Mouse (Mus musculus) CH12.LX (cell line): ENCODE results near the gene Prss54. TPM values are rescaled to one million over a fixed set of nuclear protein-coding genes. Genes with fewer than 3 reads are reported as not detected.

Experiments
- DNase-seq: peaks from one replicate; pipeline ENCODE4 v3.0.0-alpha.2; 2013; ENCODE audit errors: extremely low read depth
- H3K27ac ChIP-seq: 2 replicates; pipeline ENCODE4 v1.5.1; 2012; ENCODE audit warnings: low read depth, mild to moderate bottlenecking, control low read depth, moderate library complexity; ENCODE audit not compliant: insufficient read depth
- H3K27me3 ChIP-seq: replicated peaks from 2 replicates; pipeline ENCODE3; 2012; ENCODE audit warnings: inconsistent platforms
- H3K36me3 ChIP-seq, 2 experiments: replicated peaks in 1 of 2; 2 replicates each; pipeline versions ENCODE3 to v1.6.1; 2012; ENCODE audit warnings: inconsistent platforms in 1 of 2, low read length in 1 of 2, mild to moderate bottlenecking in 1 of 2, mixed read lengths in 1 of 2, moderate library complexity in 1 of 2; ENCODE audit not compliant: control insufficient read depth in 1 of 2, insufficient read depth in 1 of 2
- H3K4me1 ChIP-seq, 2 experiments: 2 replicates each; pipeline ENCODE4 v1.6.1; 2012; ENCODE audit warnings: inconsistent platforms in 1 of 2, moderate library complexity in 1 of 2; ENCODE audit not compliant: insufficient read depth in 2 of 2, control insufficient read depth in 1 of 2
- H3K4me2 ChIP-seq: 2 replicates; pipeline ENCODE4 v1.6.1; 2012; ENCODE audit warnings: low read depth, mild to moderate bottlenecking, control low read depth; ENCODE audit not compliant: poor library complexity, insufficient read depth, severe bottlenecking
- H3K4me3 ChIP-seq, 3 experiments: fragments of 150-350 bp in 1 of 3; sonication (generic) in 1 of 3; replicated peaks in 1 of 3; 2 replicates each; pipeline versions ENCODE3 to v1.5.1; 2011 to 2012; ENCODE audit warnings: low read depth in 2 of 3, low read length in 2 of 3, mild to moderate bottlenecking in 2 of 3, moderate library complexity in 2 of 3, control low read depth in 1 of 3, improper control_type of control experiment in 1 of 3, inconsistent platforms in 1 of 3, mixed read lengths in 1 of 3; ENCODE audit not compliant: poor library complexity in 1 of 3
- H3K79me2 ChIP-seq: replicated peaks from 2 replicates; pipeline ENCODE4 v1.6.1; 2012; ENCODE audit warnings: mild to moderate bottlenecking, moderate library complexity; ENCODE audit not compliant: control insufficient read depth, poor library complexity, insufficient read depth, severe bottlenecking; ENCODE audit errors: extremely low read depth
- H3K9ac ChIP-seq: 2 replicates; pipeline ENCODE4 v1.6.1; 2012; ENCODE audit warnings: low read depth, mild to moderate bottlenecking, control low read depth, moderate library complexity; ENCODE audit not compliant: insufficient read depth
- H3K9me3 ChIP-seq: replicated peaks from 2 replicates; pipeline ENCODE3; 2012; ENCODE audit warnings: low read length, inconsistent platforms, mixed read lengths
- BHLHE40 ChIP-seq: IDR thresholded peaks from 2 replicates; pipeline ENCODE4 v1.6.1; 2011; ENCODE audit warnings: mild to moderate bottlenecking, low read depth, low read length, improper control_type of control experiment
- CHD1 ChIP-seq: IDR thresholded peaks from 2 replicates; pipeline ENCODE4 v1.6.1; 2012; ENCODE audit warnings: low read depth, low read length, improper control_type of control experiment, inconsistent platforms
- CHD2 ChIP-seq: IDR thresholded peaks from 2 replicates; pipeline ENCODE4 v1.6.1; 2011; ENCODE audit warnings: low read length, improper control_type of control experiment
- CTCF ChIP-seq, 2 experiments: IDR thresholded peaks in 1 of 2; conservative IDR thresholded peaks in 1 of 2; 2 replicates each; pipeline ENCODE4 v1.5.1; 2011 to 2012; ENCODE audit warnings: low read depth in 2 of 2, low read length in 2 of 2, improper control_type of control experiment in 1 of 2, inconsistent platforms in 1 of 2, mild to moderate bottlenecking in 1 of 2, moderate library complexity in 1 of 2
- ELF1 ChIP-seq: IDR thresholded peaks from 2 replicates; pipeline ENCODE4 v1.6.1; 2014; ENCODE audit warnings: low read depth, mild to moderate bottlenecking, inconsistent platforms, low read length, improper control_type of control experiment
- EP300 ChIP-seq: IDR thresholded peaks from 2 replicates; pipeline ENCODE4 v1.6.1; 2011; ENCODE audit warnings: low read length, improper control_type of control experiment
- HCFC1 ChIP-seq: IDR thresholded peaks from 2 replicates; pipeline ENCODE4 v1.6.1; 2012; ENCODE audit warnings: low read depth, mild to moderate bottlenecking, inconsistent platforms, low read length, improper control_type of control experiment
- IRF4 ChIP-seq: IDR thresholded peaks from 2 replicates; pipeline ENCODE4 v1.6.1; 2014; ENCODE audit warnings: low read depth, mild to moderate bottlenecking, inconsistent platforms, low read length, improper control_type of control experiment
- JUN ChIP-seq: IDR thresholded peaks from 2 replicates; pipeline ENCODE4 v1.6.1; 2011; ENCODE audit warnings: low read depth, mild to moderate bottlenecking, low read length, improper control_type of control experiment, moderate library complexity; ENCODE audit not compliant: insufficient read depth
- KAT2A ChIP-seq: IDR thresholded peaks from 2 replicates; pipeline ENCODE4 v1.6.1; 2012; ENCODE audit warnings: low read length, improper control_type of control experiment, inconsistent platforms; ENCODE audit not compliant: insufficient replicate concordance
- MEF2A ChIP-seq: IDR thresholded peaks from 2 replicates; pipeline ENCODE4 v1.6.1; 2014; ENCODE audit warnings: low read depth, mild to moderate bottlenecking, inconsistent platforms, low read length, improper control_type of control experiment, borderline replicate concordance
- MYC ChIP-seq: IDR thresholded peaks from 2 replicates; pipeline ENCODE4 v1.6.1; 2011; ENCODE audit warnings: low read depth, mild to moderate bottlenecking, improper control_type of control experiment, low read length
- NELFE ChIP-seq: IDR thresholded peaks from 2 replicates; pipeline ENCODE4 v1.6.1; 2011; ENCODE audit warnings: low read depth, low read length, improper control_type of control experiment
- NRF1 ChIP-seq: IDR thresholded peaks from 2 replicates; pipeline ENCODE4 v1.6.1; 2014; ENCODE audit warnings: low read depth, mild to moderate bottlenecking, inconsistent platforms, low read length, improper control_type of control experiment, moderate library complexity
- PAX5 ChIP-seq: IDR thresholded peaks from 2 replicates; pipeline ENCODE4 v1.6.1; 2012; ENCODE audit warnings: low read length, inconsistent platforms, mixed read lengths
- RAD21 ChIP-seq: IDR thresholded peaks from 2 replicates; pipeline ENCODE4 v1.6.1; 2011; ENCODE audit warnings: low read depth, mild to moderate bottlenecking, low read length, improper control_type of control experiment, moderate library complexity
- RCOR1 ChIP-seq: conservative IDR thresholded peaks from 2 replicates; pipeline ENCODE4 v1.6.1; 2012; ENCODE audit warnings: low read depth, mild to moderate bottlenecking, inconsistent platforms, low read length, improper control_type of control experiment
- SIN3A ChIP-seq: IDR thresholded peaks from 2 replicates; pipeline ENCODE4 v1.6.1; 2012; ENCODE audit warnings: low read length, improper control_type of control experiment, inconsistent platforms
- SMC3 ChIP-seq: IDR thresholded peaks from 2 replicates; pipeline ENCODE4 v1.6.1; 2011; ENCODE audit warnings: low read depth, low read length, improper control_type of control experiment
- TCF12 ChIP-seq: IDR thresholded peaks from 2 replicates; pipeline ENCODE4 v1.6.1; 2014; ENCODE audit warnings: low read depth, mild to moderate bottlenecking, inconsistent platforms, low read length, improper control_type of control experiment
- UBTF ChIP-seq: IDR thresholded peaks from 2 replicates; pipeline ENCODE4 v1.6.1; 2012; ENCODE audit warnings: low read depth, mild to moderate bottlenecking, inconsistent platforms, low read length, improper control_type of control experiment, moderate library complexity
- USF2 ChIP-seq: conservative IDR thresholded peaks from 2 replicates; pipeline ENCODE4 v1.6.1; 2011; ENCODE audit warnings: low read depth, low read length, improper control_type of control experiment
- ZC3H11A ChIP-seq: IDR thresholded peaks from 2 replicates; pipeline ENCODE4 v1.6.1; 2012; ENCODE audit warnings: low read depth, mild to moderate bottlenecking, inconsistent platforms, low read length, improper control_type of control experiment
- ZKSCAN1 ChIP-seq: IDR thresholded peaks from 2 replicates; pipeline ENCODE4 v1.6.1; 2012; ENCODE audit warnings: low read depth, inconsistent platforms, low read length, improper control_type of control experiment, borderline replicate concordance
- ZMIZ1 ChIP-seq: IDR thresholded peaks from 2 replicates; pipeline ENCODE4 v1.6.1; 2012; ENCODE audit warnings: low read depth, mild to moderate bottlenecking, inconsistent platforms, low read length, improper control_type of control experiment
- ZNF384 ChIP-seq: IDR thresholded peaks from 2 replicates; pipeline ENCODE4 v1.6.1; 2012; ENCODE audit warnings: low read depth, low read length, improper control_type of control experiment, inconsistent platforms
- dilution Hi-C: fragments of 300-500 bp; cut with MboI; formaldehyde crosslinking; loops from 2 replicates; pipeline ENCODE4 v1.14.3; 2020; ENCODE audit warnings: low sequenced_read_pairs; ENCODE audit not compliant: extremely low pct_unique_long_range_greater_than_20kb, extremely low pct_ligation_motif_present
- in situ Hi-C: fragments of 300-500 bp; cut with MboI; formaldehyde crosslinking; loops from 3 replicates; pipeline ENCODE4 v1.14.3; 2019; ENCODE audit warnings: low sequenced_read_pairs, low pct_ligation_motif_present, low pct_unique_long_range_greater_than_20kb, mixed read lengths
- polyA plus RNA-seq: library from polyadenylated mRNA; unstranded; fragments of >175 nt; gene quantifications from 2 replicates; pipeline ENCODE4 v1.2.1, GENCODE M21; 2012; ENCODE audit warnings: low read depth; ENCODE audit not compliant: insufficient read length
- total RNA-seq, 2 experiments: library from RNA; depleted of rRNA; stranded (reverse); fragments of 300-350 nt in 1 of 2; fragments of >200 nt in 1 of 2; gene quantifications; 2 replicates each; pipeline ENCODE4 v1.2.3; 2012 to 2014

The Prss54 gene
- total and polyA plus RNA-seq, 3 experiments = not detected

- TF ChIP-seq MEF2A = no peak
- TF ChIP-seq EP300 = no peak
- TF ChIP-seq BHLHE40 = no peak
- TF ChIP-seq CTCF (conservative IDR thresholded peaks at IDR 0.05 in 1 of 2, IDR thresholded peaks at IDR 0.05 in 1 of 2; ENCODE audit: low read depth in 2 of 2, low read length in 2 of 2) = no peak
- no peak for TF ChIP-seq MYC
- no peak for TF ChIP-seq KAT2A
- TF ChIP-seq TCF12 = no peak
- no peak for TF ChIP-seq RCOR1
- no peak for TF ChIP-seq PAX5
- TF ChIP-seq ZNF384 = no peak
- TF ChIP-seq SMC3 = no peak
- TF ChIP-seq USF2 = no peak
- no peak for TF ChIP-seq UBTF
- TF ChIP-seq CHD2 = no peak
- Histone ChIP-seq H3K9me3 (no peaks in the 10 kb centered on the region), H3K4me1 (no peaks in the 10 kb centered on the region), H3K4me3 (no peak overlapping the region), H3K27me3 (peaks cover 10% of the 10 kb centered on the region), H3K27ac (no peak overlapping the region), H3K4me2 (no peak overlapping the region), H3K9ac (no peak overlapping the region), H3K36me3 (no peaks in the 10 kb centered on the region), H3K79me2 (no peaks in the 10 kb centered on the region)
- DNase-seq = no peak
- dilution Hi-C loops (no loop called here), in situ Hi-C loops (no loop called here)
These were observed 47.9 kb downstream of the Prss54 start for GRCm38 (mm10) chr8:95528194-95528593.

- dilution Hi-C loops (no loop called here), in situ Hi-C loops (no loop called here)
- peaks cover 11% of the 10 kb centered on the region for H3K27me3 ChIP-seq
These were observed 52.1 kb downstream of the Prss54 start for GRCm38 (mm10) chr8:95523991-95524390.

More at GRCm38 (mm10) chr8:95523991-95524390, 52.1 kb downstream of the Prss54 start:
- no peaks in the 10 kb centered on the region for H3K79me2 ChIP-seq
- no peak overlapping the region for H3K27ac ChIP-seq
- no peak overlapping the region for H3K4me2 ChIP-seq
- no peak for DNase-seq
- H3K9me3 ChIP-seq = no peaks in the 10 kb centered on the region
- no peaks in the 10 kb centered on the region for H3K36me3 ChIP-seq
- H3K4me3 ChIP-seq = no peak overlapping the region
- TF ChIP-seq HCFC1 (no peak), CHD1 (no peak), ELF1 (no peak), TCF12 (no peak), RCOR1 (no peak), CHD2 (no peak), NELFE (no peak), ZC3H11A (no peak), JUN (no peak), ZKSCAN1 (no peak), NRF1 (no peak), IRF4 (no peak), SIN3A (no peak), ZMIZ1 (no peak), UBTF (no peak), PAX5 (no peak), CTCF (conservative IDR thresholded peaks at IDR 0.05 in 1 of 2, IDR thresholded peaks at IDR 0.05 in 1 of 2; ENCODE audit: low read depth in 2 of 2, low read length in 2 of 2) (no peak), RAD21 (no peak), ZNF384 (no peak)
- H3K9ac ChIP-seq = no peak overlapping the region
- no peaks in the 10 kb centered on the region for H3K4me1 ChIP-seq
